Mouse (Mus musculus) heart, postnatal 10 days (tissue): ENCODE data around the gene Timm8a1. TPM values are rescaled to one million over a fixed set of nuclear protein-coding genes. Genes with fewer than 3 reads are reported as not detected.

Experiments
- DNase-seq, 2 experiments: peaks; one replicate each; pipeline ENCODE4 v3.0.0; 2021
- intact Hi-C: fragments of 180-260 bp; cut with DNase I; formaldehyde crosslinking; loops from one replicate; pipeline ENCODE4 v1.15.1; 2025
- total RNA-seq, 2 experiments: library from RNA; stranded (reverse); gene quantifications; 2 replicates each; pipeline ENCODE4 v1.2.3; 2021

Timm8a1 gene
- total RNA-seq, 2 experiments from 2014 or later = 28.7 to 36.0 TPM

DNA sequence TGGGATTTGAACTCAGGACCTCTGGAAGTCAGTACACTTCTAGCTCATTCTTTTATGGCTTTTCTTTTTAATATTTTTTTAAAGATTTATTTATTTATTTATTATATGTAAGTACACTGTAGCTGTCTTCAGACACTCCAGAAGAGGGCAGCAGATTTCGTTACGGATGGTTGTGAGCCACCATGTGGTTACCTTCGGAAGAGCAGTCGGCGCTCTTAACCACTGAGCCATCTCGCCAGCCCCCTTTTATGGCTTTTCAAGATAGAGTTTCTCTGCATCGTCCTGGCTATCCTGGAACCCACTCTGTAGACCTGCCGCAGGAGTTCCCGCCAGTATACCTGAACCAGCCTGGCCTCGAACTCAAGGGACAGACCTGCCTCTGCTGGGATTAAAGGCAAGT is 1.9 kb downstream of the Timm8a1 start:
- peak in 1 of 2 experiments; percentile 3 for DNase-seq
- intact Hi-C loops = loop anchor here (5.0 kb wide), 1 partner anchor 43 kb away; the partner anchor contains the start of gene Btk

DNA sequence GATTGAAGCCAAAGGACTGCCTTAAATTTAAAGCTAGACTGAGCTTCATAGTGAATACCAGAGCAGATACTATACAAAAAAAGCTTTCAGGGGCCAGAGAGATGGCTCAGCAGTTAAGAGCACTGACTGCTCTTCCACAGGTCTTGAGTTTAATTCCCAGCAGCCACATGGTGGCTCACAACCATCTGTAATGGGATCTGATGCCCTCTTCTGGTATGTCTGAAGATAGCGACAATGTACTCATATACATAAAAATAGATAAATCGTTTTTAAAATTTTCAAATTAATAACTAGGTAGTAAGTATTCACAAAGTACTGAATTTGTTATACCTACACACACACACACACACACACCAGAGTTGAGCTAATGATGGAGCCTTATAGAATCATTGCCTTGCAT is 8.3 kb downstream of the Timm8a1 start:
- intact Hi-C loops = no loop called here

DNA sequence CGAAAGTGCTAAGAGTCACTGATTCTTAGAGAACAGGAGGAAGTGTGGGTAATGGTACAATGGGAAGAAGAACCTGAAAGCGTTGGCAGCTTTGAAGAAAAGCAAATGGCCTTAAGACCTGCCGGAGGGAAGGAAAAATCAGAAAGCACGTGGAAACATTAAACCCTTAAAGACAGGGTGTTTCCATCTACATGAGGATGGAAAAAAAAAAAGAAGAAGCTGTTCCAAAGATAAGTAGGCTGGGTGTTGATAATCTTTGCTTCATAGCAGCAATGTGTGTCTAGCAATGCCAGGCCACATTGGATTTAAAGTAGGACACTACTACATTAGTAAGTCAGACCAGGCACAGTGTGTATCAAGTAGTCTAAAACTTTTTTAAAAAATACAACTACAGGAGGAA is 16.4 kb downstream of the Timm8a1 start:
- no peak for DNase-seq
- intact Hi-C loops = no loop called here

More for the DNA sequence above, 8.3 kb downstream of the Timm8a1 start:
- DNase-seq = no peak

DNA sequence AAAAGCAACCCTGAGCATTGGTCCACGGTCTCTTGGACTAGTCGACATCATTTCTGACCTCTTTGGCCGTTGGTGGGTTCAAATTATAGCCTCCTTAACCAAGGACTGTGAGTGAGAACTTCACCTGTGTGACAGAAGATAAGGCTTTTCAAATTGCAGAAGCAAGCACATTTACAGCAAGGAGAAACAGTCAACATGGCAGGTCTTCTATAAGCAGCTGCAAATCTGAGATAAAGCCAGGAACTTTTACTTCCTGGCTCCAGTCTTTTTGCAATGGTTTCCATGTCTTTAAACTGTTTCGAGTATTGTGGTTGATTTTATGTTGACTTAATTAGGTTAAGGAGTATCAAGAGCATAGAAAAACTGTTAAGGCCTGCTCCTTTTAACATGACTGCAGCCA is 17.9 kb downstream of the Timm8a1 start:
- no peak for DNase-seq
- intact Hi-C loops = no loop called here

DNA sequence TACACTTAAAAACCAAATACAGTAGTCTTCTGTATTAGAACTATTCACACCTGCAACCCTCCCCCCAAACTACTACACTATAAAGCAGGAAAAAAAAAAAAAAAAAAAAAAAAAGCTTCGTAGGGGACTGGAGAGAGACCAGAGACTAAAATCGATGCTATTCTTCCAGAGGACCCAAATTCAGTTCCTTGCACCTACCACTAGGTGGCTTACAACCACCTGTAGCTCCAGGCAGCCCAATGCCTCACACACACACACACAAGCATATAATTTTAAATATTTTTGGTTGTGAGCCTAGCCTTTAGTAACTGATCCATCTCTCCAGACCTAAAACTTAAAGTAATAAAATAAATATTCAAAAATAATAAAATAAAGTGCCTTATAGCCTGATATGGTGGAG is 32.2 kb downstream of the Timm8a1 start:
- DNase-seq = peak in 1 of 2 experiments; percentile 4
- intact Hi-C loops = no loop called here

DNA sequence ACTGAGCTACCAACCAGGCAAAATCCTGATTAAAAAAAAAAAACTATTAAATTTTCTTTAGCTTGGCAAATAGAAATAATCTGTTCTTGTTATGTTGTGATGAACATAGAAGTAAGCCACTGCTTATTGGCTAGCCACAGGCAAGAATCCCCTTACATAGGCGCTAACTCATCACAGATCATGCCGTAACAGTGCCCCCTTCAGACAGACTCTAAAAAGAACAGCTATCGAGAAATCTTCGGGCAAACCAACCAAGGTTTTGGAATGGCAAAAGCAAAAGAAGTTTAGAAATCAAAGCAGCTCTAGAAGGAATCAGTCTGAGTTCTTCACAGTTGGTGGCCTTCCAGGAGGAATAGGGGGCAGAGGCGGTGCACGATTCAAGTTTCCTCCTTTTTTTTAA is 33.7 kb downstream of the Timm8a1 start:
- DNase-seq = no peak
- intact Hi-C loops = no loop called here

DNA sequence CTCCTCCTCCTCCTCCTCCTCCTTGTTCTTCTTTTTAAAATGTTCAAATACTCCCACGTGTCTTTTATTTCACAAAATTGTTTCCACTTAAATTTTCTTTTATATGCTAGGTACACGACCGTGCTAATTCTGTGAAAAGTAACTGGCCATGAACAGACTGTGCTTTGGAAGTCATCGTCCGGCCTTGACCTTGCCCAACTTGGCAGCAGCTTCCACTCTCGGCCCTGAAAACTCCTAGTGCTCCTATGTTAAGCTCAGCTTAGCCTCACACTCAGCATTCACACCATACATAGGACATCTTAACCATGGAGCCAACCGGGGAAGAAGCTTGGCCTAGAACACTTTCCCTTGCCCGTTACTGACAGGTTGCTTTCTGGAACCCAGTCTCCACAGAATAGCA is 41.0 kb downstream of the Timm8a1 start:
- no peak for DNase-seq
- intact Hi-C loops = no loop called here

Other genes starting within 250 kb of the Timm8a1 start
- gene Tmem35a, start 246.6 kb downstream of the Timm8a1 start, total RNA-seq = 10 to 100 TPM; 11.7 to 12.6 TPM
- gene Cenpi, start 233.8 kb downstream of the Timm8a1 start, total RNA-seq = 1 to 10 TPM; 4.5 to 6.3 TPM
- gene Drp2, start 137.3 kb downstream of the Timm8a1 start, total RNA-seq = under 1 TPM; 0.37 to 0.67 TPM
- gene Taf7l, start 65.4 kb downstream of the Timm8a1 start, total RNA-seq = not detected
- gene Btk, start 41.7 kb upstream of the Timm8a1 start, total RNA-seq = under 1 TPM; 0.81 to 0.84 TPM
- 100 to 1,000 TPM; 186 TPM for gene Rpl36a, start 43.8 kb upstream of the Timm8a1 start, total RNA-seq
- gene Gla, start 59.3 kb upstream of the Timm8a1 start, total RNA-seq = 1 to 10 TPM; 2.2 to 2.4 TPM
- 10 to 100 TPM; 91.6 to 94.5 TPM for gene Hnrnph2, start 59.3 kb upstream of the Timm8a1 start, total RNA-seq
- gene Armcx4, start 144.7 kb upstream of the Timm8a1 start, total RNA-seq = 10 to 100 TPM; 23.8 to 25.6 TPM
- 10 to 100 TPM; 14.3 to 15.7 TPM for gene Armcx1, start 176.1 kb upstream of the Timm8a1 start, total RNA-seq
- 1 to 10 TPM; 6.1 to 6.3 TPM for gene Armcx6, start 209.6 kb upstream of the Timm8a1 start, total RNA-seq
- 10 to 100 TPM; 46.4 to 49.5 TPM for gene Armcx3, start 214.7 kb upstream of the Timm8a1 start, total RNA-seq